Mouse (Mus musculus) kidney, postnatal 25 days (tissue): ENCODE measurements around the gene Slc26a9.

Source experiments
- DNase-seq, 2 experiments: peaks; one replicate each; pipeline ENCODE4 v3.0.0; 2021; ENCODE audit warnings: mixed read lengths in 2 of 2

Slc26a9 gene

GRCm38 (mm10) chr1:131737269-131737668 lies 6.6 kb upstream of the Slc26a9 start:
- peak; percentile 94 to 95 for DNase-seq

- no peak for DNase-seq
Observed at GRCm38 (mm10) chr1:131738760-131739159, 5.1 kb upstream of the Slc26a9 start.

GRCm38 (mm10) chr1:131739481-131740160 lies 4.2 kb upstream of the Slc26a9 start:
- DNase-seq: no peak

- DNase-seq: no peak
Observed at GRCm38 (mm10) chr1:131745391-131745790, 1.6 kb downstream of the Slc26a9 start.

GRCm38 (mm10) chr1:131747761-131748160 lies 3.9 kb downstream of the Slc26a9 start:
- DNase-seq: no peak

- DNase-seq: no peak
Observed at GRCm38 (mm10) chr1:131748636-131749035, 4.8 kb downstream of the Slc26a9 start.

- no peak for DNase-seq
Observed at GRCm38 (mm10) chr1:131749706-131750545, 6.1 kb downstream of the Slc26a9 start.

- no peak for DNase-seq
Observed at GRCm38 (mm10) chr1:131751181-131751890, 7.5 kb downstream of the Slc26a9 start.

- DNase-seq: no peak
Observed at GRCm38 (mm10) chr1:131751891-131752311, 8.1 kb downstream of the Slc26a9 start.

- peak in 1 of 2 experiments; percentile 21 for DNase-seq
Observed at GRCm38 (mm10) chr1:131754212-131754829, 10.5 kb downstream of the Slc26a9 start.

GRCm38 (mm10) chr1:131754916-131755315 lies 11.1 kb downstream of the Slc26a9 start:
- peak; percentile 61 to 68 for DNase-seq

- DNase-seq: peak in 1 of 2 experiments; percentile 23
Observed at GRCm38 (mm10) chr1:131757211-131757610, 13.4 kb downstream of the Slc26a9 start.

GRCm38 (mm10) chr1:131758796-131759195 lies 15.0 kb downstream of the Slc26a9 start:
- DNase-seq: no peak

GRCm38 (mm10) chr1:131759667-131760427 lies 16.0 kb downstream of the Slc26a9 start:
- DNase-seq: peak in 1 of 2 experiments; percentile 18

GRCm38 (mm10) chr1:131760428-131760820 lies 16.6 kb downstream of the Slc26a9 start:
- peak in 1 of 2 experiments; percentile 21 for DNase-seq

- peak in 1 of 2 experiments; percentile 25 for DNase-seq
Observed at GRCm38 (mm10) chr1:131761079-131761831, 17.4 kb downstream of the Slc26a9 start.

GRCm38 (mm10) chr1:131763683-131764082 lies 19.9 kb downstream of the Slc26a9 start:
- peak in 1 of 2 experiments; percentile 32 for DNase-seq

GRCm38 (mm10) chr1:131764581-131765338 lies 20.9 kb downstream of the Slc26a9 start:
- DNase-seq: no peak

GRCm38 (mm10) chr1:131765357-131766001 lies 21.7 kb downstream of the Slc26a9 start:
- DNase-seq: peak; percentile 72 to 85

GRCm38 (mm10) chr1:131769296-131769695 lies 25.5 kb downstream of the Slc26a9 start:
- peak in 1 of 2 experiments; percentile 19 for DNase-seq
